Mouse (Mus musculus): ENCODE measurements around the gene Palm. TPM values are rescaled to one million over a fixed set of nuclear protein-coding genes. Genes with fewer than 3 reads are reported as not detected.

The Palm gene
- total RNA-seq, 2 experiments from 2014 or later: 18.1 to 23.0 TPM

- peak overlapping the region; percentile 93 for H3K4me3 ChIP-seq
- no peak for TF ChIP-seq CTCF (IDR thresholded peaks at IDR 0.05)
- H3K27ac ChIP-seq: peak overlapping the region; percentile 90
- intact Hi-C loops (cut with DNase I): loop anchor here (2.0 kb wide), 1 partner anchor 20 kb away; no protein-coding TSS in a partner anchor
- no peak for DNase-seq
Measured at GRCm38 (mm10) chr10:79792339-79793040, 882 bp upstream of the Palm start.

- TF ChIP-seq CTCF (IDR thresholded peaks at IDR 0.05): no peak
- DNase-seq: no peak
- intact Hi-C loops (cut with DNase I): loop anchor here (2.0 kb wide), 1 partner anchor 19 kb away; no protein-coding TSS in a partner anchor
Measured at GRCm38 (mm10) chr10:79793738-79794490, 542 bp downstream of the Palm start.

GRCm38 (mm10) chr10:79794491-79794931 lies 1.1 kb downstream of the Palm start:
- Histone ChIP-seq H3K4me3 (peak overlapping the region; percentile 93), H3K27ac (peak overlapping the region; percentile 90)
- TF ChIP-seq CTCF (IDR thresholded peaks at IDR 0.05): no peak
- intact Hi-C loops (cut with DNase I): no loop called here
- DNase-seq: peak; percentile 92

More at GRCm38 (mm10) chr10:79793738-79794490, 542 bp downstream of the Palm start:
- Histone ChIP-seq H3K27ac (peak overlapping the region; percentile 90), H3K4me3 (peak overlapping the region; percentile 93)

- DNase-seq: no peak
- peak; percentile 40 for TF ChIP-seq CTCF (IDR thresholded peaks at IDR 0.05)
- Histone ChIP-seq H3K4me3 (no peak overlapping the region), H3K27ac (peak overlapping the region; percentile 90)
- intact Hi-C loops (cut with DNase I): no loop called here
Measured at GRCm38 (mm10) chr10:79795905-79796304, 2.5 kb downstream of the Palm start.

GRCm38 (mm10) chr10:79797326-79797725 lies 4.0 kb downstream of the Palm start:
- intact Hi-C loops (cut with DNase I): no loop called here
- DNase-seq: peak; percentile 79
- TF ChIP-seq CTCF (IDR thresholded peaks at IDR 0.05): no peak
- peak overlapping the region; percentile 52 for H3K4me3 ChIP-seq
- H3K27ac ChIP-seq: peak overlapping the region; percentile 90

GRCm38 (mm10) chr10:79798289-79798928 lies 5.0 kb downstream of the Palm start:
- intact Hi-C loops (cut with DNase I): no loop called here
- H3K27ac ChIP-seq: peak overlapping the region; percentile 90; the same call in 1 of the 2 replicates

GRCm38 (mm10) chr10:79800508-79800907 lies 7.1 kb downstream of the Palm start:
- H3K27ac ChIP-seq: no peak overlapping the region
- TF ChIP-seq CTCF (IDR thresholded peaks at IDR 0.05): no peak
- DNase-seq: no peak
- H3K4me3 ChIP-seq: no peak overlapping the region
- intact Hi-C loops (cut with DNase I): no loop called here

More at GRCm38 (mm10) chr10:79798289-79798928, 5.0 kb downstream of the Palm start:
- H3K4me3 ChIP-seq: no peak overlapping the region
- DNase-seq: no peak
- no peak for TF ChIP-seq CTCF (IDR thresholded peaks at IDR 0.05)

- no peak for DNase-seq
- Histone ChIP-seq H3K4me3 (peak overlapping the region; percentile 48), H3K27ac (peak overlapping the region; percentile 85)
- intact Hi-C loops (cut with DNase I): no loop called here
- no peak for TF ChIP-seq CTCF (IDR thresholded peaks at IDR 0.05)
Measured at GRCm38 (mm10) chr10:79801837-79802236, 8.5 kb downstream of the Palm start.

GRCm38 (mm10) chr10:79802331-79802971 lies 9.1 kb downstream of the Palm start:
- DNase-seq: peak; percentile 80
- Histone ChIP-seq H3K27ac (peak overlapping the region; percentile 85), H3K4me3 (peak overlapping the region; percentile 48)
- intact Hi-C loops (cut with DNase I): no loop called here
- no peak for TF ChIP-seq CTCF (IDR thresholded peaks at IDR 0.05)

- peak; percentile 58 for DNase-seq
- no peak for TF ChIP-seq CTCF (IDR thresholded peaks at IDR 0.05)
- Histone ChIP-seq H3K4me3 (no peak overlapping the region; the same call in 1 of the 2 replicates), H3K27ac (peak overlapping the region; percentile 85)
- intact Hi-C loops (cut with DNase I): no loop called here
Measured at GRCm38 (mm10) chr10:79803716-79804323, 10.4 kb downstream of the Palm start.

- peak overlapping the region; percentile 62 for H3K4me3 ChIP-seq
- no peak for TF ChIP-seq CTCF (IDR thresholded peaks at IDR 0.05)
- peak; percentile 66 for DNase-seq
- intact Hi-C loops (cut with DNase I): loop anchor here (2.0 kb wide), 1 partner anchor 47 kb away; no protein-coding TSS in a partner anchor
- peak overlapping the region; percentile 85 for H3K27ac ChIP-seq
Measured at GRCm38 (mm10) chr10:79805636-79806035, 12.3 kb downstream of the Palm start.

All from gastrocnemius, adult 2 months (tissue).